Mouse (Mus musculus): ENCODE results near the gene Pacs2. TPM values are rescaled to one million over a fixed set of nuclear protein-coding genes. Genes with fewer than 3 reads are reported as not detected.

Pacs2 gene
- total and polyA plus RNA-seq, 3 experiments: 29.8 to 69.7 (median 62.5) TPM

- H3K27me3 ChIP-seq (ENCODE audit: control insufficient read depth in 1 of 2, insufficient read depth in 2 of 2, low read length in 2 of 2): no peaks in the 10 kb centered on the region
- H3K36me3 ChIP-seq (ENCODE audit: control insufficient read depth in 1 of 2, insufficient read depth in 2 of 2, low read length in 2 of 2): peaks cover 0 to 37% of the 10 kb centered on the region in 2 experiments; a peak in 2 of 4 replicates
- peaks cover 34 to 46% of the 10 kb centered on the region in 2 experiments for H3K4me1 ChIP-seq (ENCODE audit: control insufficient read depth in 1 of 2, insufficient read depth in 2 of 2, low read length in 2 of 2)
- H3K4me3 ChIP-seq (ENCODE audit: control insufficient read depth in 1 of 2, insufficient read depth in 1 of 2, low read depth in 2 of 2, low read length in 2 of 2): no peak overlapping the region
- no peaks in the 10 kb centered on the region for H3K9me3 ChIP-seq (replicated peaks; ENCODE audit: insufficient read depth, low read length)
- H3K79me2 ChIP-seq (ENCODE audit: control insufficient read depth, insufficient read depth, low read length, poor library complexity): no peaks in the 10 kb centered on the region
- no peak overlapping the region for H3K9ac ChIP-seq (ENCODE audit: control insufficient read depth, low read depth, low read length, poor library complexity, severe bottlenecking)
- peak overlapping the region; percentile 52 for H3K27ac ChIP-seq (ENCODE audit: control insufficient read depth, low read depth, low read length)
- TF ChIP-seq UBTF (IDR thresholded peaks at IDR 0.05; ENCODE audit: borderline replicate concordance, insufficient read depth, low read depth, low read length) (no peak), GATA1 (IDR thresholded peaks at IDR 0.05; ENCODE audit: low read depth, low read length) (no peak), MXI1 (IDR thresholded peaks at IDR 0.05; ENCODE audit: low read depth, low read length) (peak; percentile 51; the same call in 1 of the 2 replicates), CTCF (IDR thresholded peaks at IDR 0.05 in 2 of 3, conservative IDR thresholded peaks at IDR 0.05 in 1 of 3; ENCODE audit: control insufficient read depth in 1 of 3, insufficient read depth in 1 of 3, low read depth in 2 of 3, low read length in 3 of 3, poor library complexity in 1 of 3, severe bottlenecking in 1 of 3) (no peak), ZNF384 (IDR thresholded peaks at IDR 0.05; ENCODE audit: low read depth, low read length) (peak; percentile 95), EP300 (IDR thresholded peaks at IDR 0.05; ENCODE audit: low read depth in 1 of 2, low read length in 2 of 2) (peak; percentile 8 to 47; a peak in 2 of 4 replicates), GABPA (IDR thresholded peaks at IDR 0.05; ENCODE audit: low read depth, low read length) (peak; percentile 40; the same call in 1 of the 2 replicates), POLR2AphosphoS2 (IDR thresholded peaks at IDR 0.05; ENCODE audit: low read length) (no peak), MAX (IDR thresholded peaks at IDR 0.05; ENCODE audit: low read length) (peak; percentile 56; the same call in 1 of the 2 replicates), NELFE (IDR thresholded peaks at IDR 0.05; ENCODE audit: low read depth, low read length) (peak; percentile 32; the same call in 1 of the 2 replicates), SIN3A (IDR thresholded peaks at IDR 0.05; ENCODE audit: low read length) (0 out of 2 replicates have a peak, but pooled peaks have one; percentile 35), JUND (IDR thresholded peaks at IDR 0.05; ENCODE audit: low read depth, low read length) (0 out of 2 replicates have a peak, but pooled peaks have one; percentile 17), TAL1 (IDR thresholded peaks at IDR 0.05; ENCODE audit: low read length) (no peak), MYC (IDR thresholded peaks at IDR 0.05; ENCODE audit: low read depth, low read length) (0 out of 2 replicates have a peak, but pooled peaks have one; percentile 28), MEF2A (IDR thresholded peaks at IDR 0.05; ENCODE audit: extremely low read depth, insufficient replicate concordance, low read depth, low read length, poor library complexity, severe bottlenecking) (no peak), CHD1 (IDR thresholded peaks at IDR 0.05; ENCODE audit: low read depth, low read length) (0 out of 2 replicates have a peak, but pooled peaks have one; percentile 48), RAD21 (IDR thresholded peaks at IDR 0.05; ENCODE audit: low read depth, low read length) (no peak), POLR2A (IDR thresholded peaks at IDR 0.05; ENCODE audit: control insufficient read depth in 1 of 2, insufficient read depth in 1 of 2, low read depth in 1 of 2, low read length in 2 of 2, poor library complexity in 1 of 2) (no peak), USF2 (IDR thresholded peaks at IDR 0.05; ENCODE audit: borderline replicate concordance in 1 of 2, insufficient read depth in 1 of 2, low read depth in 1 of 2, low read length in 2 of 2) (no peak), MAZ (IDR thresholded peaks at IDR 0.05; ENCODE audit: low read depth, low read length) (no peak), ZMIZ1 (IDR thresholded peaks at IDR 0.05; ENCODE audit: low read depth, low read length) (no peak), MYB (IDR thresholded peaks at IDR 0.05; ENCODE audit: low read depth, low read length) (peak; percentile 50)
- DNase-seq (ENCODE audit: low read depth, low spot score): peak; percentile 79
Observed at GRCm38 (mm10) chr12:113041481-113042439, 27.5 kb downstream of the Pacs2 start.

All from MEL (cell line).